In genomic region chr3:116412954-116413724, GRCm38 (mm10) we compare ENCODE assay signal across 23 mouse cellular contexts. TPM values are rescaled to one million over a fixed set of nuclear protein-coding genes. Genes with fewer than 3 reads are reported as not detected.
A peak's percentile ranks its signal among the peaks of the same experiment; 100 is the strongest.
DNase-seq lines count a peak whose midpoint lies in the region; ATAC-seq and TF ChIP-seq lines count a peak whose summit lies in the region.
"Had no signal": no experiment of that assay in that cellular context is flagged by ENCODE, and none has a peak within 500 bp of the region (broad histone marks: within the 10 kb centered on the region; RNA-seq: fewer than 3 reads in every experiment).

No protein-coding gene starts in this region.

- no peak overlapping the region for H3K4me3 ChIP-seq in heart, embryonic 10.5 days
- H3K4me3 ChIP-seq in CH12.LX (replicated peaks in 1 of 3; ENCODE audit: low read depth in 2 of 3, low read length in 2 of 3, poor library complexity in 1 of 3) = no peak overlapping the region
- H3K4me3 ChIP-seq in forebrain, embryonic 10.5 days = no peak overlapping the region
- H3K4me3 ChIP-seq in forebrain, embryonic 12.5 days (replicated peaks) = no peak overlapping the region
- H3K4me3 ChIP-seq in hindbrain, postnatal 0 days (ENCODE audit: low read length) = no peak overlapping the region
- H3K4me3 ChIP-seq: embryonic facial prominence, embryonic 15.5 days; erythroblast, embryonic 14.5 days; heart, embryonic 15.5 days; hindbrain, embryonic 10.5 days had no signal

- H3K27me3 ChIP-seq in heart, embryonic 10.5 days (ENCODE audit: insufficient read depth, poor library complexity, severe bottlenecking) = no peaks in the 10 kb centered on the region
- H3K27me3 ChIP-seq in CH12.LX (replicated peaks) = no peaks in the 10 kb centered on the region
- no peaks in the 10 kb centered on the region for H3K27me3 ChIP-seq in forebrain, embryonic 10.5 days (ENCODE audit: poor library complexity, severe bottlenecking)
- no peaks in the 10 kb centered on the region for H3K27me3 ChIP-seq in forebrain, embryonic 12.5 days
- no peaks in the 10 kb centered on the region for H3K27me3 ChIP-seq in hindbrain, postnatal 0 days (ENCODE audit: insufficient read depth, low read length)
- H3K27me3 ChIP-seq: embryonic facial prominence, embryonic 15.5 days; heart, embryonic 15.5 days had no signal

- peaks cover 28% of the 10 kb centered on the region for H3K4me1 ChIP-seq in heart, embryonic 10.5 days
- H3K4me1 ChIP-seq in CH12.LX (ENCODE audit: control insufficient read depth in 1 of 2, insufficient read depth in 2 of 2) = peaks cover 15 to 28% of the 10 kb centered on the region in 2 experiments
- H3K4me1 ChIP-seq in forebrain, embryonic 10.5 days = peaks cover 20% of the 10 kb centered on the region
- H3K4me1 ChIP-seq in forebrain, embryonic 12.5 days = peaks cover 26% of the 10 kb centered on the region
- H3K4me1 ChIP-seq in hindbrain, postnatal 0 days (ENCODE audit: insufficient read depth, low read length) = no peaks in the 10 kb centered on the region

- peaks cover 8% of the 10 kb centered on the region; the same call in 1 of the 2 replicates for H3K79me2 ChIP-seq in CH12.LX (replicated peaks; ENCODE audit: control insufficient read depth, extremely low read depth, insufficient read depth, poor library complexity, severe bottlenecking)

- ATAC-seq in granulocyte monocyte progenitor cell, adult 5-6 weeks (replicated peaks; ENCODE audit: poor library complexity, severe bottlenecking) = peak; percentile 74
- no peak for ATAC-seq in forebrain, embryonic 12.5 days (ENCODE audit: low FRiP score)
- ATAC-seq in hindbrain, postnatal 0 days = no peak
- ATAC-seq: CD4-positive, CD25-positive, alpha-beta regulatory T cell, adult 4 months; forebrain, embryonic 16.5 days had no signal

- H3K27ac ChIP-seq in heart, embryonic 10.5 days = no peak overlapping the region
- no peak overlapping the region for H3K27ac ChIP-seq in CH12.LX (ENCODE audit: insufficient read depth, low read depth)
- H3K27ac ChIP-seq in forebrain, embryonic 10.5 days = no peak overlapping the region
- no peak overlapping the region for H3K27ac ChIP-seq in forebrain, embryonic 12.5 days
- no peak overlapping the region for H3K27ac ChIP-seq in hindbrain, postnatal 0 days
- H3K27ac ChIP-seq: embryonic facial prominence, embryonic 15.5 days; heart, embryonic 15.5 days; hindbrain, embryonic 10.5 days; hindbrain, embryonic 14.5 days had no signal

- H3K4me2 ChIP-seq in CH12.LX (ENCODE audit: insufficient read depth, low read depth, poor library complexity, severe bottlenecking) = no peak overlapping the region
- H3K4me2 ChIP-seq in forebrain, embryonic 12.5 days = no peak overlapping the region
- no peak overlapping the region for H3K4me2 ChIP-seq in hindbrain, postnatal 0 days (ENCODE audit: low read depth, low read length)
- H3K4me2 ChIP-seq: embryonic facial prominence, embryonic 15.5 days; heart, embryonic 11.5 days; heart, embryonic 15.5 days; hindbrain, embryonic 14.5 days had no signal

- no peaks in the 10 kb centered on the region for H3K9me3 ChIP-seq in heart, embryonic 10.5 days
- H3K9me3 ChIP-seq in CH12.LX (replicated peaks; ENCODE audit: low read length) = no peaks in the 10 kb centered on the region
- no peaks in the 10 kb centered on the region for H3K9me3 ChIP-seq in forebrain, embryonic 10.5 days
- H3K9me3 ChIP-seq in forebrain, embryonic 12.5 days = no peaks in the 10 kb centered on the region
- no peaks in the 10 kb centered on the region for H3K9me3 ChIP-seq in hindbrain, postnatal 0 days (ENCODE audit: low read length)
- H3K9me3 ChIP-seq: embryonic facial prominence, embryonic 15.5 days; heart, embryonic 15.5 days; hindbrain, embryonic 10.5 days had no signal

- no peak overlapping the region for H3K9ac ChIP-seq in CH12.LX (ENCODE audit: insufficient read depth, low read depth)
- H3K9ac ChIP-seq in forebrain, embryonic 12.5 days = no peak overlapping the region
- no peak overlapping the region for H3K9ac ChIP-seq in hindbrain, postnatal 0 days (replicated peaks; ENCODE audit: low read length)
- H3K9ac ChIP-seq: embryonic facial prominence, embryonic 15.5 days; heart, embryonic 15.5 days; hindbrain, embryonic 14.5 days had no signal

- WGBS in heart, embryonic 10.5 days = 91% methylated on average over 4 of the region's 4 CpGs
- WGBS in forebrain, embryonic 10.5 days = 96% methylated on average over 4 of the region's 4 CpGs
- WGBS in forebrain, embryonic 12.5 days = 90% methylated on average over 4 of the region's 4 CpGs
- 91% methylated on average over 4 of the region's 4 CpGs for WGBS in hindbrain, postnatal 0 days

- TF ChIP-seq POLR2A in CH12.LX (IDR thresholded peaks at IDR 0.05; ENCODE audit: low read depth, low read length) = no peak

- dilution Hi-C loops in CH12.LX (cut with MboI; ENCODE audit: extremely low pct_ligation_motif_present, extremely low pct_unique_long_range_greater_than_20kb, low sequenced_read_pairs) = no loop called here

- TF ChIP-seq CTCF in CH12.LX (conservative IDR thresholded peaks at IDR 0.05 in 1 of 2, IDR thresholded peaks at IDR 0.05 in 1 of 2; ENCODE audit: low read depth in 2 of 2, low read length in 2 of 2) = no peak
- TF ChIP-seq CTCF in hindbrain, postnatal 0 days (IDR thresholded peaks at IDR 0.05; ENCODE audit: low read depth) = no peak

- H3K36me3 ChIP-seq in heart, embryonic 10.5 days = peaks cover 42% of the 10 kb centered on the region
- peaks cover 32 to 83% of the 10 kb centered on the region in 2 experiments for H3K36me3 ChIP-seq in CH12.LX (replicated peaks in 1 of 2; ENCODE audit: control insufficient read depth in 1 of 2, insufficient read depth in 1 of 2, low read length in 1 of 2)
- peaks cover 90% of the 10 kb centered on the region for H3K36me3 ChIP-seq in forebrain, embryonic 10.5 days (replicated peaks)
- peaks cover 65% of the 10 kb centered on the region for H3K36me3 ChIP-seq in forebrain, embryonic 12.5 days (replicated peaks)
- H3K36me3 ChIP-seq in hindbrain, postnatal 0 days (ENCODE audit: insufficient read depth, low read length) = 0 out of 2 replicates have a peak, but pooled peaks cover 3% of the 10 kb centered on the region

- TF ChIP-seq EP300 in CH12.LX (IDR thresholded peaks at IDR 0.05; ENCODE audit: low read length) = peak; percentile 85

- TF ChIP-seq RAD21 in CH12.LX (IDR thresholded peaks at IDR 0.05; ENCODE audit: low read depth, low read length) = no peak

- peak; percentile 11 for DNase-seq in heart, embryonic 10.5 days (ENCODE audit: low spot score)
- DNase-seq in heart, adult 9 months (ENCODE audit: low spot score in 2 of 2) = no peak
- peak; percentile 30 for DNase-seq in CH12.LX (ENCODE audit: extremely low read depth)
- DNase-seq in forebrain, embryonic 10.5 days (ENCODE audit: extremely low spot score, low spot score) = no peak
- DNase-seq in hindbrain, postnatal 0 days (ENCODE audit: low spot score) = no peak
- DNase-seq: adrenal gland, adult 8-10 months; adrenal gland, postnatal 36 days; B cell, adult 2 months; cerebellum, adult 2 months; cerebellum, postnatal 10 days; embryo, embryonic 11 days; gastrocnemius, postnatal 10 days; heart, postnatal 14 days had no signal

- in situ Hi-C loops in CH12.LX (cut with MboI; ENCODE audit: low pct_ligation_motif_present, low pct_unique_long_range_greater_than_20kb, low sequenced_read_pairs) = no loop called here

TF ChIP-seq in CH12.LX, 34 proteins besides CTCF, POLR2A, EP300 and RAD21:
- TF ChIP-seq USF2 (conservative IDR thresholded peaks at IDR 0.05; ENCODE audit: low read depth, low read length) (no peak), POLR2AphosphoS2 (IDR thresholded peaks at IDR 0.05; ENCODE audit: low read depth, low read length) (no peak), NRF1 (IDR thresholded peaks at IDR 0.05; ENCODE audit: low read depth, low read length) (no peak), TCF12 (IDR thresholded peaks at IDR 0.05; ENCODE audit: low read depth, low read length) (no peak), NELFE (IDR thresholded peaks at IDR 0.05; ENCODE audit: low read depth, low read length) (no peak), JUN (IDR thresholded peaks at IDR 0.05; ENCODE audit: insufficient read depth, low read depth, low read length) (peak; percentile 20; the same call in 1 of the 2 replicates), MEF2A (IDR thresholded peaks at IDR 0.05; ENCODE audit: borderline replicate concordance, low read depth, low read length) (peak; percentile 39; the same call in 1 of the 2 replicates), RCOR1 (conservative IDR thresholded peaks at IDR 0.05; ENCODE audit: low read depth, low read length) (0 out of 2 replicates have a peak, but pooled peaks have one; percentile 23), UBTF (IDR thresholded peaks at IDR 0.05; ENCODE audit: low read depth, low read length) (no peak), MXI1 (IDR thresholded peaks at IDR 0.05; ENCODE audit: low read depth, low read length) (no peak), CHD2 (IDR thresholded peaks at IDR 0.05; ENCODE audit: low read length) (no peak), MAFK (IDR thresholded peaks at IDR 0.05; ENCODE audit: insufficient replicate concordance, low read length) (no peak), JUND (conservative IDR thresholded peaks at IDR 0.05; ENCODE audit: low read depth, low read length) (0 out of 2 replicates have a peak, but pooled peaks have one; percentile 30), PAX5 (IDR thresholded peaks at IDR 0.05; ENCODE audit: low read length) (no peak), BHLHE40 (IDR thresholded peaks at IDR 0.05; ENCODE audit: low read depth, low read length) (no peak), IRF4 (IDR thresholded peaks at IDR 0.05; ENCODE audit: low read depth, low read length) (peak; percentile 79)

RNA-seq across cellular contexts. Expression of gene Cdc14a, which starts 10.7 kb away (rescaled TPM):
- polyA plus RNA-seq in heart, embryonic 10.5 days (2016; fragmentation: Nextera tagmentation; extraction: Ambion mirVana) = 7.4 and 8.6 TPM in 2 replicates
- 8.9 and 9.4 TPM in 2 replicates for total RNA-seq in CH12.LX (2012; rRNA removed)
- 9.8 and 12.0 TPM in 2 replicates for total RNA-seq in CH12.LX (2014; rRNA removed)
- 11.5 and 12.1 TPM in 2 replicates for polyA plus RNA-seq in CH12.LX (2012; ENCODE audit: insufficient read length, low read depth)
- 29.2 and 58.3 TPM in 2 replicates for total RNA-seq in granulocyte monocyte progenitor cell, adult 5-6 weeks (2014; fragmentation: Nextera tagmentation)
- total RNA-seq in granulocyte monocyte progenitor cell, adult 5-6 weeks (2017) = 22.3 and 25.2 TPM in 2 replicates
- polyA plus RNA-seq in forebrain, embryonic 10.5 days (2016; fragmentation: Nextera tagmentation; extraction: Ambion mirVana) = 19.7 and 19.8 TPM in 2 replicates
- polyA plus RNA-seq in forebrain, embryonic 12.5 days (2016; fragmentation: Nextera tagmentation; extraction: Ambion mirVana) = 21.6 and 23.2 TPM in 2 replicates
- 7.2 and 13.3 TPM in 2 replicates for total RNA-seq in hindbrain, postnatal 0 days (2014; rRNA removed)
- polyA plus RNA-seq in hindbrain, postnatal 0 days (2015; fragmentation: Nextera tagmentation; extraction: Ambion mirVana) = 3.8 and 4.3 TPM in 2 replicates

Comparison
In these comparisons a context has a peak if more than half of its experiments do, and no peak if none do; other contexts are left out.
1. DNase-seq: peak in heart, embryonic 10.5 days (single experiment) and CH12.LX (single experiment); none in heart, adult 9 months (0 of 2), forebrain, embryonic 10.5 days (single experiment) and hindbrain, postnatal 0 days (single experiment).